Mouse (Mus musculus) heart, embryonic 12.5 days (tissue): ENCODE results near the gene Bax. TPM values are rescaled to one million over a fixed set of nuclear protein-coding genes. Genes with fewer than 3 reads are reported as not detected.
"Not testable (repeated sequence)": the region's sequence is repeated elsewhere in the genome, so short reads cannot be mapped to it uniquely, and the experiment has no call there.

Experiments
- ATAC-seq: fragments of 200-750 bp; cut with Nextera tagmentation; 2 replicates; pipeline ENCODE4 v1.8.0; 2017; ENCODE audit warnings: moderate TSS enrichment, moderate library complexity; ENCODE audit not compliant: insufficient number of reproducible peaks, low FRiP score
- H3K27ac ChIP-seq: fragments of 300-500 bp; sonication (generic); 2 replicates; pipeline ENCODE4 v1.5.1; 2016; ENCODE audit warnings: mild to moderate bottlenecking, moderate library complexity; ENCODE audit not compliant: poor library complexity, severe bottlenecking
- H3K27me3 ChIP-seq: fragments of 300-500 bp; sonication (generic); replicated peaks from 2 replicates; pipeline ENCODE4 v1.6.1; 2016; ENCODE audit warnings: mild to moderate bottlenecking, moderate library complexity
- H3K36me3 ChIP-seq: fragments of 300-500 bp; sonication (generic); 2 replicates; pipeline ENCODE4 v1.6.1; 2016; ENCODE audit warnings: mild to moderate bottlenecking, moderate library complexity
- H3K4me1 ChIP-seq: fragments of 300-500 bp; sonication (generic); replicated peaks from 2 replicates; pipeline ENCODE4 v1.6.1; 2016; ENCODE audit warnings: mild to moderate bottlenecking
- H3K4me2 ChIP-seq: fragments of 300-500 bp; sonication (generic); 2 replicates; pipeline ENCODE4 v1.6.1; 2016; ENCODE audit warnings: mild to moderate bottlenecking, moderate library complexity
- H3K4me3 ChIP-seq: fragments of 300-500 bp; sonication (generic); 2 replicates; pipeline ENCODE4 v1.5.1; 2016; ENCODE audit warnings: mild to moderate bottlenecking
- H3K9ac ChIP-seq: fragments of 300-500 bp; sonication (generic); 2 replicates; pipeline ENCODE4 v1.6.1; 2016; ENCODE audit warnings: mild to moderate bottlenecking, moderate library complexity
- H3K9me3 ChIP-seq: fragments of 300-500 bp; sonication (generic); replicated peaks from 2 replicates; pipeline ENCODE4 v1.6.1; 2016; ENCODE audit warnings: mild to moderate bottlenecking, moderate library complexity
- WGBS: fragments of 180-500 bp; shearing (Covaris S2); methylation state at CpG from one replicate; pipeline ENCODE4 v1.1.7; 2016; 5-methylcytosine and 5-hydroxymethylcytosine counted together
- polyA plus RNA-seq: library from polyadenylated mRNA; unstranded; fragments of >200 nt; fragmentation: Nextera tagmentation; extraction: Ambion mirVana; gene quantifications from 2 replicates; pipeline ENCODE4 v1.2.1, GENCODE M21; 2016

Gene Bax
- polyA plus RNA-seq, 1 experiment from 2014 or later = 151 TPM

DNA sequence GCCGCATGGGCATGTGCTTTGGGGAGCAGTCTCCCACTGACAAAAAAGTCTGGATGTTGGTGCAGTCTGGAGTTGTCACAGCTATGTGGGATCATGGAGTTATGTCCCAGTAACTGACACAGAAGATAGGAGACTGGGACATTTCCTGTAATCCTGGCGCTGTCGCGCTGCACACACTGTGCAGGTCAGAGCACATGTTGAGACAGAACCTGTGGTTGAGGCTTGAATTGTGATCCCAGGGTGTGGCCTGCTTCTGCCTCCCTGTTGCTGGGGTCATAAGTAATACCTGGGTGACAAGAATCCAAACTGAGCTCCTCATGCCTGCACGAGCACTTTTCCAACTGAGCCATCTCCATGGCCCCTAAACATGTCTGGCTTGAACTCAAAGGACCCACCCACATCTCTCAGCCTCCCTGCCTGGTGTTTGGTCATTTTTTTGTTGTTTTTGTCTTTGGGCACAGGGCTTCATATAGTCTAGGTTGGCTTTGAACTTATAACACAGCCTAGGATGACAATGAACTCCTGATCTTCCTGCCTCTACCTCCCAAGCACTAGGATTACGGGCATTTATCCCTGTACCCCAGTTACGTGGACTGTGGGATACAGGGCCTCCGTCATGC lies 25.6 kb upstream of the Bax start:
- ATAC-seq = no peak
- H3K4me1 ChIP-seq = peaks cover 26% of the 10 kb centered on the region
- H3K27ac ChIP-seq = no peak overlapping the region
- H3K36me3 ChIP-seq = peaks cover 54% of the 10 kb centered on the region
- H3K4me2 ChIP-seq = no peak overlapping the region
- no peak overlapping the region for H3K9ac ChIP-seq
- no peak overlapping the region for H3K4me3 ChIP-seq
- no peaks in the 10 kb centered on the region for H3K9me3 ChIP-seq
- no peaks in the 10 kb centered on the region for H3K27me3 ChIP-seq
- WGBS = 92% methylated on average over 8 of the region's 8 CpGs

DNA sequence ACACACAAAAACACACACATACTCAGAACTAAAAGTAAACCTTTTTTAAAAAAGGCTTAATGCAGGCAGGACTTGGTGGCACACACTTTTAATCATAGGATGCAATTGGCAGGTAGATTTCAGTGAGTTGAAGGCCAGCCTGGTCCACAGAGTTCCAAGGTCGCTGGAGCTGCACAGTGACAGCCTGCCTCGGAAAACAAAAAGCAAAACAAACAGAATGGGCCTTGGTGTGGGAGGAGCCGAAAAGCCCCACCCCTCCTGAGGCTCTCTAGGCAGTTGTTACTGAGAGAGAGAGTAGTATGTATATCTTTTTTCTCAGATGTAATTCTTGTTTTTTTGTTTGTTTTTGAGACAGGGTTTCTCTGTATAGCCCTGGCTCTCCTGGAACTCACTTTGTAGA lies 24.6 kb upstream of the Bax start:
- Histone ChIP-seq H3K9ac (no peak overlapping the region), H3K4me3 (no peak overlapping the region), H3K27me3 (no peaks in the 10 kb centered on the region), H3K36me3 (peaks cover 43% of the 10 kb centered on the region), H3K27ac (no peak overlapping the region), H3K4me2 (no peak overlapping the region), H3K9me3 (no peaks in the 10 kb centered on the region), H3K4me1 (peaks cover 26% of the 10 kb centered on the region)
- ATAC-seq = peak; percentile 65; the same call in 1 of the 2 replicates
- 20% methylated on average over 3 of the region's 3 CpGs for WGBS

DNA sequence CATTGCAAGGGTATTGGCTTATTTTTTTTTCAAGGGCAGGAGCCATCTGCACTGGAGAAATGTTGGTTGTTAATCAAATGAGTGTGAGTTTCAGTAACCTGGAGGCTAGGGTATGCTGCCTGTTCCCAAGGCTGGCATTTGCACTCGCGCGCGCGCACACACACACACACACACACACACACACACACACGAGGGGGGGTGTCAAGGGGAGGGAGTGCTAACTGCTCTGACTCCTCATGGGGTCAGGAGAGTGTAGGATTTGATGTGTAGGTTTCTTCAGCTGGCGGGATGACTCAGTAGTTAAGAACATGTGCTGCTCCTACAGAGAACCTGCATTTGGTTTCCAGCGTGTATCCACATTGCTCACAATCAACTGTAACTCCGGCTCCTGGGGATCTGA lies 24.1 kb upstream of the Bax start:
- H3K4me3 ChIP-seq = no peak overlapping the region
- 55% methylated on average over 8 of the region's 9 CpGs for WGBS
- no peaks in the 10 kb centered on the region for H3K27me3 ChIP-seq
- H3K4me1 ChIP-seq = peaks cover 26% of the 10 kb centered on the region
- no peak overlapping the region for H3K27ac ChIP-seq
- H3K4me2 ChIP-seq = no peak overlapping the region
- peaks cover 38% of the 10 kb centered on the region for H3K36me3 ChIP-seq
- ATAC-seq = peak; percentile 63
- no peak overlapping the region for H3K9ac ChIP-seq
- H3K9me3 ChIP-seq = no peaks in the 10 kb centered on the region

DNA sequence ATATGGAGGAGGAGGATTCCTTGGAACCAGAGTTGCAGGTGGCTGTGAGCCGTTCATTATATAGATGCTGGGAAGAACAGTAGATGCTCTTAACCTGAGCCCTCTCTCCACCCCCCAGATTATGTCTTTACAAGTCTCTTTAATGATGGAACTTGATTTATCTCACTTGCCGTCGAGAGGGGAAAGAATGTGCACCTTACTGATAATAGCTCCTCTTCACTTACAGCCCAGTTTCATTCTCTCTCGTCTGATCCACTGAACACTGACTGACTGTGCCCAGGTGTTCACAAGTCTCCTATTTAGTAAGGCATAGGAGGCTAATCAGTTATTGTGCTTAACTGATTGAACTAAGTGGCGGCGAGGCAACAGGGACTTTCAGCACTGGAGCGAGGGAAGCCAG lies 22.9 kb upstream of the Bax start:
- Histone ChIP-seq H3K4me2 (no peak overlapping the region), H3K27me3 (no peaks in the 10 kb centered on the region), H3K9me3 (no peaks in the 10 kb centered on the region), H3K4me3 (no peak overlapping the region), H3K9ac (no peak overlapping the region), H3K36me3 (peaks cover 29% of the 10 kb centered on the region), H3K27ac (no peak overlapping the region), H3K4me1 (peaks cover 26% of the 10 kb centered on the region)
- ATAC-seq = no peak
- WGBS = 53% methylated on average over 7 of the region's 7 CpGs

DNA sequence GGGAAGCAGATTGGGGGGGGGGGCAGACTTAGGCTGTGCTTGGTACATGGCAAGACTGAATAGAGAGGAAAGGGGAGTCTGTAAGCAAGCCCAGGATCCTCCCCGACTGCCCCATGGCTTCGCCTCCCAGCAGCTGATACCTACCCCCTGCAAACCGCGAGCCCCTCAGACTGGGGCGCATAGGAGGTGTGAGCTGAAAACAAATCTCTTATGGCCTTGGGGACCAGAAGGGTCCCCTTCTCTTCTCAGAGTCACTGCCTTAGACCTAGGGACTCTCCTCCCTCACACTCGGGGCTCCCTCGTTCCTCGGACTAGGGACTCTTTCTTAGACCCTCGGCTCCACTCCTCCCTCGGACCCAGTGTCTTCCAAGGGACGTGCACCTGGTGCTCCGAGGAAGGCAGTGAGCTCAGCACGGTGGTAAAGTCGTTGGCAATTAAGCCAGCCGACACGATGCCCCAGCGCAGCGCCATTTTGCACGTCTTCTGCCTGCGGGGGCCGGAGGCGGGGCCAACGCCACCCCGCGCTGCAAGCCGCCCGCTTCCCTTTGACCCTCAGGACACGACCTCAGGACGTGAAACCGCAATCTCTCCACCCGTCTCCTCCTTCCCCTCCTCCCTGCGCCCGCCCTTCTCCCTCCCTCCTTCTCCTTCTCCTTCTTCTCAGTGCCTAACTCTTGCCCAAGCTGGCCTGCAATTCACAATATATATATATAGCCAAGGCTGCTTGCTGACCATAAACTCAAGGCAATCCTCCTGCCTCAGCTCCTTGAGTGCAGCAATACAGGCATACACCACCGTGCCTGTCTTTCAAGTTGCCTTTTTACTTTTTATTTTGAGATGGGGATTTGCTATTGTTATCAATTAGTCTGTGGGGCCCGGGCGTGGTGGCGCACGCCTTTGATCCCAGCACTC lies 21.9 kb upstream of the Bax start, which contains the start of gene Dhdh:
Gene Dhdh (minus strand): TSS at position 513 of the 912 bp plus-strand sequence.
- WGBS = 7% methylated on average over 37 of the region's 38 CpGs
- no peak within 1 kb of the TSS for H3K27ac ChIP-seq
- peaks cover 19% of the 10 kb centered on the region for H3K36me3 ChIP-seq
- H3K4me3 ChIP-seq = peak within 1 kb of the TSS; percentile 61
- no peaks in the 10 kb centered on the region for H3K9me3 ChIP-seq
- peak within 1 kb of the TSS; percentile 81 for H3K4me2 ChIP-seq
- peak; percentile 77 for ATAC-seq
- peak within 1 kb of the TSS; percentile 78 for H3K9ac ChIP-seq
- no peaks in the 10 kb centered on the region for H3K27me3 ChIP-seq
- H3K4me1 ChIP-seq = peaks cover 26% of the 10 kb centered on the region

DNA sequence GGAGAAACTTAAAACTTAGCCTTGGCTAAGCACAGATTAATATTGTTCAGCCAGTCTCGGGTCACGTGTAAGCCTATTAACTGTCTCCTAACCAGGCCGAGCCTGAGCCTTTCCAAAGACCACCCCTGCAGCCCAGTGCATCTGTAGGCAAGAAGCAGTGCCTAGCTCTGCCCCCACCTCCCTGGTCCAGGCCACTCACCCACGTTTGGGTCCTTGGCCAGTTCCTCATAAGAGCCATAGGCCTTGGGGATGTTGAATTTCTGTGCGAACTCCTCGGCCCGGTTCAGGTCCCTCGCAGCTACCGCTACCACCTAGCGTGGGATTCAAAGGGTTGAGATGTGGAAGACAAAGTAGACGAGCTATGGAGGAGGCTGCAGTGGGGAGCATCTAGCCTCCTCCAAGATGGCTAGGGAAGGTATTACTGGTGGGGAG lies 21.2 kb upstream of the Bax start:
- peaks cover 12% of the 10 kb centered on the region for H3K36me3 ChIP-seq
- 42% methylated on average over 11 of the region's 11 CpGs for WGBS
- no peaks in the 10 kb centered on the region for H3K9me3 ChIP-seq
- peak overlapping the region; percentile 61 for H3K4me3 ChIP-seq
- no peak for ATAC-seq
- no peaks in the 10 kb centered on the region for H3K27me3 ChIP-seq
- peaks cover 26% of the 10 kb centered on the region for H3K4me1 ChIP-seq
- peak overlapping the region; percentile 81 for H3K4me2 ChIP-seq
- peak overlapping the region; percentile 78; the same call in 1 of the 2 replicates for H3K9ac ChIP-seq
- H3K27ac ChIP-seq = no peak overlapping the region

DNA sequence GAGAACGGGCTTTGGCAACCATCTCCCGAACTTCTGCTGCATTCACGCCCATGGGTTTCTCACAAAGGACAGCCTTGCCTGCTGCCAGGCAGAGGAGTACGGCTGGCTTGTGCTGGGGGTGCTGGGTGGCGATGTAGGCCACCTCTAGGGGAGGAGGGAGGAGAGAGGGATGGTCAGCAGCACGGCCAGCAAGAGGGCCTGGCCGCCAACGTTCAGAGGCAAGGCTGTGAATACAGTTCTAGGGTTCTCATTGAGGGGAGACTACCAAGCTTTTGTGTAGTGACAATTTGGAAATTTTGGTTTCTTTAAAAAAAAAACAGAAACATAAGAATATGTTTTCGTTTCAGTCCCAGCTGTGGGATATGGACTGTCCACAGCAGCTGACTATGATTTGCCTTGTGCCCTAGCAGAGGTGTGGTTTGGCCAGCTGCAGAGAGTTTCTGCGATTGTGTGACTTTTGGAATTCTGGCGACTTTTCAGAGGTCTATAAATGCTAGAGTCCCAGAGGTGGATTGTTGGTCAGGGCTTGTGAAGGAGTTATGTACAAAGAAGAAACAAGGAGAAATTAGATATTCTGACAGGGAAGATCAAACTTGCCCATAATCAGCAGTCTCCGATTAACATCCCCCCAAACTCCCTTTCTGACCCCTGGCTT lies 20.2 kb upstream of the Bax start, which contains the start of gene Gm45808:
Gene Gm45808 (minus strand): TSS at position 51 of the 655 bp plus-strand sequence.
- Histone ChIP-seq H3K4me3 (no peak within 1 kb of the TSS), H3K9me3 (no peaks in the 10 kb centered on the region), H3K27me3 (no peaks in the 10 kb centered on the region), H3K9ac (no peak within 1 kb of the TSS), H3K4me2 (no peak within 1 kb of the TSS), H3K36me3 (0 out of 2 replicates have a peak, but pooled peaks cover 3% of the 10 kb centered on the region), H3K27ac (no peak within 1 kb of the TSS), H3K4me1 (peaks cover 26% of the 10 kb centered on the region)
- no peak for ATAC-seq
- WGBS = 84% methylated on average over 12 of the region's 12 CpGs

DNA sequence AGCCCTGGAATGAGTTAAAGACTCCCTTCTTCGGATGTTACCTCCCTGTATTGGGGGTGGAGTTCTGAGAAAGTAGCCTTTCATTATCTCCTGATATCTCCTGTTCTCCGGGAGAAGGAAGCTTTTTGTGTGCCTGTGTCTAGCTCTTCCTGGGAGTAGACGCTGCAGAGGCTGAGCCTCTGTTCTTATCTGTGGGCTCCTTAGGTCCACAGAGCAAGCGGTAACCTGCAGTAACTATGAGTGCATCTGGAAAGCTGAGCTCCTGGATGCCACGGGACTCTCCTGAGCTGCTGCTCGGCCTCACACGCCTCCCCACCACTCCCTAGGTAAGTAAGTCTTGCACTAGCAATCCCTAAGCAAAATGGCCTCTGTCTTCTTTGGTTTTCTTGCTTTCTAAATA lies 19.5 kb upstream of the Bax start:
- 45% methylated on average over 7 of the region's 7 CpGs for WGBS
- H3K36me3 ChIP-seq = 0 out of 2 replicates have a peak, but pooled peaks cover 3% of the 10 kb centered on the region
- no peak overlapping the region for H3K4me3 ChIP-seq
- no peak overlapping the region for H3K4me2 ChIP-seq
- H3K9me3 ChIP-seq = no peaks in the 10 kb centered on the region
- H3K27ac ChIP-seq = no peak overlapping the region
- no peaks in the 10 kb centered on the region for H3K27me3 ChIP-seq
- ATAC-seq = no peak
- no peak overlapping the region for H3K9ac ChIP-seq
- peaks cover 24% of the 10 kb centered on the region for H3K4me1 ChIP-seq

DNA sequence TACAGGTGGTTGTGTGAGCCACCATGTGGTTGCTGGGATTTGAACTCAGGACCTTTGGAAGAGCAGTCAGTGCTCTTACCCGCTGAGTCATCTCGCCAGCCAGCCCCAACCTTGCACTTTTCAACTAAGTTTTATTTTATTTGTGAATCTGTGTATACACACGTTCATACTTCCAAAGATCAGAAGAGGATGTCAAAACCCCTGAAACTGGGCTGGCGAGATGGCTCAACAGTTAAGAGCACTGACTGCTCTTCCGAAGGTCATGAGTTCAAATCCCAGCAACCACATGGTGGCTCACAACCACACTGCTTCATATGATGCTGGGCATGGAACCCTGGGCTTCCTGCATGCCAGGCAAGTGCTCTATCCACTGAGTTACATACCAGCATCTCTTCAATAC lies 18.3 kb upstream of the Bax start:
- 93% methylated on average over 5 of the region's 5 CpGs for WGBS

DNA sequence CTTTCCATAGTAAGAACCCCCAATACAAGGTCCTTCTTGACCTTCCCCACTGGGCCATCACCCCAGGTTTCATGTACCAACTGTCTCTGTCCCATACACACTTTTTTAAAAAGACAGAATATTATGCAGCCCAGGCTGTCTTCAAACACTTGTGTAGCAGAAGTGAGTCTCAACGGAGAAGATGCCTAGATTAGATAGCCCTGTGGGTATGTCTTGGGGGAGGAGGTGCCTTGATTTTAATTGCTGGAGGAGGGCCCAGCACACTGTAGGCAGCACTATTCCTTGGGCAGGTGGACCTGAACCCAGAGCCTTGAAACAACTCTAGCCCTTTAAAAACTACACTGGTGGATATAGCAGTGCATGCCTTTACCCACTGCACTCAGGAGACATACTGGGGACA lies 15.5 kb upstream of the Bax start:
- no peak for ATAC-seq
- 65% methylated on average over 1 of the region's 1 CpGs for WGBS

More for the DNA sequence above, 18.3 kb upstream of the Bax start:
- not testable (repeated sequence) for H3K27ac ChIP-seq, ATAC-seq, H3K36me3 ChIP-seq, H3K9ac ChIP-seq, H3K4me2 ChIP-seq, H3K27me3 ChIP-seq, H3K9me3 ChIP-seq, H3K4me3 ChIP-seq
- H3K4me1 ChIP-seq = peaks cover 17% of the 10 kb centered on the region

More for the DNA sequence above, 15.5 kb upstream of the Bax start:
- H3K27me3 ChIP-seq = no peaks in the 10 kb centered on the region
- H3K4me2 ChIP-seq = no peak overlapping the region
- no peak overlapping the region for H3K9ac ChIP-seq
- no peaks in the 10 kb centered on the region for H3K9me3 ChIP-seq
- peaks cover 9% of the 10 kb centered on the region; the same call in 1 of the 2 replicates for H3K36me3 ChIP-seq
- no peak overlapping the region for H3K4me3 ChIP-seq
- no peaks in the 10 kb centered on the region for H3K4me1 ChIP-seq
- no peak overlapping the region for H3K27ac ChIP-seq
